Mouse (Mus musculus): Measurements from ENCODE around the gene Grhpr.
"Not testable (repeated sequence)": the region's sequence is repeated elsewhere in the genome, so short reads cannot be mapped to it uniquely, and the experiment has no call there.

Gene Grhpr

GRCm38 (mm10) chr4:45015615-45016014, 34.4 kb downstream of the Grhpr start:
- peak; percentile 77 for DNase-seq (ENCODE audit: low read depth, low spot score)

GRCm38 (mm10) chr4:45018452-45018980, 37.3 kb downstream of the Grhpr start, which contains the start of gene Polr1e:
Gene Polr1e (plus strand): TSS chr4:45018583.
- DNase-seq (ENCODE audit: low read depth, low spot score), result peak; percentile 96

GRCm38 (mm10) chr4:45019009-45019408, 37.8 kb downstream of the Grhpr start:
- DNase-seq (ENCODE audit: low read depth, low spot score), result peak; percentile 30

- DNase-seq (ENCODE audit: low read depth, low spot score), result no peak
Observed at GRCm38 (mm10) chr4:45026459-45026858, 45.3 kb downstream of the Grhpr start.

- DNase-seq (ENCODE audit: low read depth, low spot score), result no peak
Observed at GRCm38 (mm10) chr4:45032586-45032985, 51.4 kb downstream of the Grhpr start.

- DNase-seq (ENCODE audit: low read depth, low spot score), result no peak
Observed at GRCm38 (mm10) chr4:45034693-45035628, 53.8 kb downstream of the Grhpr start.

- no peak for DNase-seq (ENCODE audit: low read depth, low spot score)
Observed at GRCm38 (mm10) chr4:45036048-45036447, 54.9 kb downstream of the Grhpr start.

GRCm38 (mm10) chr4:45036571-45036970, 55.4 kb downstream of the Grhpr start:
- no peak for DNase-seq (ENCODE audit: low read depth, low spot score)

- no peak for DNase-seq (ENCODE audit: low read depth, low spot score)
Observed at GRCm38 (mm10) chr4:45037455-45038410, 56.5 kb downstream of the Grhpr start.

GRCm38 (mm10) chr4:45038879-45039278, 57.7 kb downstream of the Grhpr start:
- DNase-seq (ENCODE audit: low read depth, low spot score), result peak; percentile 53

- not testable (repeated sequence) for DNase-seq (ENCODE audit: low read depth, low spot score)
Observed at GRCm38 (mm10) chr4:45039546-45039945, 58.4 kb downstream of the Grhpr start.

Measured in CD4-positive, CD25-positive, alpha-beta regulatory T cell, adult 2 months (primary cell).